Mouse (Mus musculus) right cerebral cortex, adult 2 months (tissue): ENCODE measurements around the gene Lep.

Source experiments
- DNase-seq, 2 experiments: peaks; one replicate each; pipeline ENCODE4 v3.0.0; 2021 to 2022; ENCODE audit warnings: low spot score in 2 of 2

Lep gene

GRCm38 (mm10) chr6:29059846-29060685 lies at the start of gene Lep:
Gene Lep (plus strand): TSS chr6:29060220.
- no peak for DNase-seq

GRCm38 (mm10) chr6:29011651-29012050 lies 48.4 kb upstream of the Lep start:
- no peak for DNase-seq

- no peak for DNase-seq
These were observed 46.8 kb upstream of the Lep start for GRCm38 (mm10) chr6:29013216-29013615.

GRCm38 (mm10) chr6:29016891-29017412 lies 43.1 kb upstream of the Lep start:
- DNase-seq: no peak

- no peak for DNase-seq
These were observed 40.0 kb upstream of the Lep start for GRCm38 (mm10) chr6:29019756-29020720.

- no peak for DNase-seq
These were observed 39.1 kb upstream of the Lep start for GRCm38 (mm10) chr6:29020937-29021336.

GRCm38 (mm10) chr6:29021501-29021900 lies 38.5 kb upstream of the Lep start:
- DNase-seq: no peak

- no peak for DNase-seq
These were observed 37.9 kb upstream of the Lep start for GRCm38 (mm10) chr6:29022115-29022514.

GRCm38 (mm10) chr6:29023206-29023967 lies 36.6 kb upstream of the Lep start:
- peak; percentile 74 to 75 for DNase-seq

- peak; percentile 47 to 81 for DNase-seq
These were observed 36.0 kb upstream of the Lep start for GRCm38 (mm10) chr6:29024000-29024417.

- no peak for DNase-seq
These were observed 34.1 kb upstream of the Lep start for GRCm38 (mm10) chr6:29025796-29026482.

GRCm38 (mm10) chr6:29026766-29027165 lies 33.3 kb upstream of the Lep start:
- no peak for DNase-seq

- no peak for DNase-seq
These were observed 31.9 kb upstream of the Lep start for GRCm38 (mm10) chr6:29028129-29028528.

- no peak for DNase-seq
These were observed 30.5 kb upstream of the Lep start for GRCm38 (mm10) chr6:29029521-29029920.

- no peak for DNase-seq
These were observed 28.8 kb upstream of the Lep start for GRCm38 (mm10) chr6:29031216-29031615.

- no peak for DNase-seq
These were observed 28.2 kb upstream of the Lep start for GRCm38 (mm10) chr6:29031704-29032310.

GRCm38 (mm10) chr6:29032411-29032810 lies 27.6 kb upstream of the Lep start:
- no peak for DNase-seq

GRCm38 (mm10) chr6:29033981-29034646 lies 25.9 kb upstream of the Lep start:
- no peak for DNase-seq

GRCm38 (mm10) chr6:29036698-29037097 lies 23.3 kb upstream of the Lep start:
- peak; percentile 47 to 54 for DNase-seq

- no peak for DNase-seq
These were observed 19.8 kb upstream of the Lep start for GRCm38 (mm10) chr6:29040266-29040665.
